Mouse (Mus musculus) stomach, embryonic 14.5 days (tissue): Measurements from ENCODE around the gene Vgf. TPM values are rescaled to one million over a fixed set of nuclear protein-coding genes. Genes with fewer than 3 reads are reported as not detected.

Experiments
- ATAC-seq: fragments of 200-750 bp; cut with Nextera tagmentation; 2 replicates; pipeline ENCODE4 v1.8.0; 2017; ENCODE audit warnings: low read depth, moderate TSS enrichment; ENCODE audit not compliant: insufficient number of reproducible peaks, insufficient read depth, low FRiP score
- H3K27ac ChIP-seq: fragments of 300-500 bp; sonication (generic); 2 replicates; pipeline ENCODE4 v1.5.1; 2014; ENCODE audit warnings: mild to moderate bottlenecking, low read length, moderate library complexity, mixed read lengths
- H3K27me3 ChIP-seq: fragments of 300-500 bp; sonication (generic); 2 replicates; pipeline ENCODE4 v1.6.1; 2014; ENCODE audit warnings: low read length, control low read depth, mixed read lengths; ENCODE audit not compliant: control insufficient read depth, insufficient read depth
- H3K36me3 ChIP-seq: fragments of 300-500 bp; sonication (generic); 2 replicates; pipeline ENCODE4 v1.6.1; 2014; ENCODE audit warnings: mild to moderate bottlenecking, control low read depth, low read length, moderate library complexity, mixed read lengths; ENCODE audit not compliant: control insufficient read depth, insufficient read depth
- H3K4me1 ChIP-seq: fragments of 300-500 bp; sonication (generic); 2 replicates; pipeline ENCODE4 v1.6.1; 2014; ENCODE audit warnings: low read length, control low read depth, mixed read lengths; ENCODE audit not compliant: control insufficient read depth, insufficient read depth
- H3K4me2 ChIP-seq: fragments of 300-500 bp; sonication (generic); replicated peaks from 2 replicates; pipeline ENCODE4 v1.6.1; 2014; ENCODE audit warnings: low read depth, low read length, control low read depth
- H3K4me3 ChIP-seq: fragments of 300-500 bp; sonication (generic); 2 replicates; pipeline ENCODE4 v1.5.1; 2014; ENCODE audit warnings: low read depth, low read length, control low read depth
- H3K9ac ChIP-seq: fragments of 300-500 bp; sonication (generic); replicated peaks from 2 replicates; pipeline ENCODE4 v1.6.1; 2014; ENCODE audit warnings: low read depth, mild to moderate bottlenecking, control low read depth, low read length, moderate library complexity, mixed read lengths
- H3K9me3 ChIP-seq: fragments of 300-500 bp; sonication (generic); 2 replicates; pipeline ENCODE4 v1.6.1; 2016; ENCODE audit warnings: low read depth, low read length, control low read depth; ENCODE audit not compliant: control insufficient read depth
- WGBS: fragments of 180-500 bp; shearing (Covaris S2); extraction: QIAGEN DNeasy Blood & Tissue Kit; methylation state at CpG from one replicate; pipeline ENCODE4 v1.1.7; 2014; 5-methylcytosine and 5-hydroxymethylcytosine counted together
- polyA plus RNA-seq: library from polyadenylated mRNA; unstranded; fragments of >200 nt; fragmentation: Nextera tagmentation; extraction: Ambion mirVana; gene quantifications from 2 replicates; pipeline ENCODE4 v1.2.1, GENCODE M21; 2014

Vgf gene
- polyA plus RNA-seq, 1 experiment from 2014 or later, result 0.65 TPM

GRCm38 (mm10) chr5:137070881-137071605 is 44.9 kb downstream of the Vgf start:
- Histone ChIP-seq H3K4me3 (no peak overlapping the region), H3K27me3 (no peaks in the 10 kb centered on the region), H3K27ac (no peak overlapping the region)

DNA sequence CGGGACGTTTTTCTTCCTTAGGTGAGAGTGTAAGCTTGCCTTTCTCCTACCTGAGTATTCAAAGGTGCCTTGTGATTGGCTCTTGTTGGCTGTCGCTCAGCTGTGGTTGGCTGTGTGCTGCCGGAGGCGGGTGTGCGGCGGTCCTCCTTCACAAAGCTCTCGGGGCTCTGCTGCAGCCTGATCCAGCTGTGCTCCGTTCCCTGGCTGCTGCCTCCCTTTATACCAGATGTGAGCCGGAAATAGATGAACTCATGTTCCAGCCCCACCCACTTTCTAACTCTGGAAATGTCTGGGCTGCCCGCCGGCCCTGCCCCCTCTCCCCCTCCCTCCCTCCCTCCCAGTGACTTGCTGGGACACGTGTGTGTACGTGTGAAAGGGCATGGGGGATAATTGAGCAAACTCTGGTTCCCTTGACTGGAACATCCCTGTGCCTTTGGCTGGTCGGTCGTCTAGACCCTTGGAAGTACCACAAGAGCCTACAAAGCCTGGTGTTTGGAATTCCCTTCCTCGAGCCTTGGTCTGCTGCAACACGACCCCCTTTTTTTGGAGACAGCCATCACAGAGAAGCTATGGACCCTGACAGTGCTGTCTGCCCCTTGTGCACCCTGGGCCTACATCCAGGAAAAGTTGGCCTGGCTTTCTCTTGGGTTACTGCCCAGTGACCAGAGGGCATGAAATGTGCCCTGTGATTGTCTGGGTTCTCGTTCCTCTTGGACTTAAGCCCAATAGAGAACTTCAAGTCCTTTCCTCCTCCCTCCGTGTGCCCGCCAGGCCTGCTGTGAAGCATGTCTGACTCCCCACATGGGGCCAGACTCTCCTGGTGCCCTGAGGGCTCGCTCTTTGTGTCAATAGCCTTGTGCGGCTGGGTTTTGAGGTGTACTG is 46.1 kb downstream of the Vgf start, which contains the start of gene Serpine1:
Gene Serpine1 (minus strand): TSS at position 190 of the 882 bp plus-strand sequence.
- 19% methylated on average over 23 of the region's 23 CpGs for WGBS
- no peaks in the 10 kb centered on the region for H3K27me3 ChIP-seq
- no peaks in the 10 kb centered on the region for H3K36me3 ChIP-seq
- H3K4me2 ChIP-seq, result peak within 1 kb of the TSS; percentile 41
- no peaks in the 10 kb centered on the region for H3K9me3 ChIP-seq
- H3K9ac ChIP-seq, result no peak within 1 kb of the TSS
- ATAC-seq, result peak; percentile 93
- peak within 1 kb of the TSS; percentile 68; the same call in 1 of the 2 replicates for H3K27ac ChIP-seq
- peak within 1 kb of the TSS; percentile 19; the same call in 1 of the 2 replicates for H3K4me3 ChIP-seq
- H3K4me1 ChIP-seq, result peaks cover 11% of the 10 kb centered on the region

More at GRCm38 (mm10) chr5:137070881-137071605, 44.9 kb downstream of the Vgf start:
- peaks cover 11% of the 10 kb centered on the region for H3K4me1 ChIP-seq
- ATAC-seq, result no peak
- no peaks in the 10 kb centered on the region for H3K9me3 ChIP-seq
- H3K9ac ChIP-seq, result no peak overlapping the region
- H3K36me3 ChIP-seq, result no peaks in the 10 kb centered on the region
- H3K4me2 ChIP-seq, result no peak overlapping the region
- 87% methylated on average over 19 of the region's 19 CpGs for WGBS

DNA sequence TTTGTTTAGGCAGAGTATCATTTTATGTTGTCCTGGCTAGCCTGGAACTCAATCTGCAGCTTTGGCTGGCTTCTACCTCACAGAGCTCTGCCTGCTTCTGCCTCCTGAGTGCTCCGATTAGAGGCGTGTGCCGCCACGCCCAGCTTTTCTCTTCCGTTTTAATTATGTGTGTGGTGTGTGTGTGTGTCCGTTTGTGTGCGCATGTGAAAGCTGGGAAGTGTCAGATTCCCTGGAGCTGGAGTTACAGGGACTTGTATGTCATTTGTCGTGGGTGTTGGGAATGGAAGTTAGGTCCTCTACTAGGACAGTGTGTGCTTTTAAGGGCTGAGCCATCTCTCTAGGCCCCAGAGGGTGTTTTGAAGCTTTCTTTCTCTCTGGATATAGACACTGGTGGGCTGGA is 46.9 kb downstream of the Vgf start:
- ATAC-seq, result no peak
- H3K4me3 ChIP-seq, result no peak overlapping the region
- no peaks in the 10 kb centered on the region for H3K27me3 ChIP-seq
- no peaks in the 10 kb centered on the region for H3K9me3 ChIP-seq
- no peak overlapping the region for H3K9ac ChIP-seq
- WGBS, result 91% methylated on average over 8 of the region's 8 CpGs
- H3K27ac ChIP-seq, result no peak overlapping the region
- no peaks in the 10 kb centered on the region for H3K36me3 ChIP-seq
- H3K4me2 ChIP-seq, result no peak overlapping the region
- peaks cover 11% of the 10 kb centered on the region for H3K4me1 ChIP-seq

DNA sequence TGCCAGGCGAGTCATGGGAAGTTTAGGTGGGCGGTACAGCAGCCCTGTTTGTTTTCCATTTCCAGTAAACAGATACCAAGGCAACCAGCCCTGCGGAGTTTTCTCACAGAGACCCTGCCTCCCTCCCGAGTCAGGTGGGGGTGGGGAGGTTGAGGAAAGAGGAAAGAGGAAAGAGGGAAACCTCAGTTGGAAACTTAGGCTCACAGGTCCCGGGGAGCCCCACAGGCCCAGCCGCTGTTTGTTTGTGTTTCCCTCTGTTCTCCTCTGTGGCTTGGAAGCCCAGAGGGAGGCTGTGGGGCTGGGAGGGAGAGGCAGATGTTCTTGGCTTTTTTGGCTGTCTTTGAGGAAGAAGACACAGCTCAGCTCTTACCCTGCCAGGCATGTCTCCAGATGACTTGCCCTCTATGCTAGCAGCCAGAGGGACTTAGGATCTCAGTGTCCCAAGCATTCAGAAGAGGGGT is 48.0 kb downstream of the Vgf start:
- Histone ChIP-seq H3K4me1 (peaks cover 14% of the 10 kb centered on the region), H3K9ac (no peak overlapping the region), H3K27me3 (no peaks in the 10 kb centered on the region), H3K36me3 (no peaks in the 10 kb centered on the region), H3K27ac (no peak overlapping the region), H3K4me2 (no peak overlapping the region), H3K4me3 (no peak overlapping the region), H3K9me3 (no peaks in the 10 kb centered on the region)
- no peak for ATAC-seq
- 24% methylated on average over 6 of the region's 6 CpGs for WGBS

GRCm38 (mm10) chr5:137075726-137076125 is 49.5 kb downstream of the Vgf start:
- Histone ChIP-seq H3K4me1 (peaks cover 14% of the 10 kb centered on the region), H3K9ac (no peak overlapping the region), H3K4me3 (no peak overlapping the region), H3K9me3 (no peaks in the 10 kb centered on the region), H3K4me2 (no peak overlapping the region), H3K27ac (no peak overlapping the region), H3K36me3 (no peaks in the 10 kb centered on the region), H3K27me3 (no peaks in the 10 kb centered on the region)
- ATAC-seq, result no peak
- WGBS, result 54% methylated on average over 6 of the region's 6 CpGs

DNA sequence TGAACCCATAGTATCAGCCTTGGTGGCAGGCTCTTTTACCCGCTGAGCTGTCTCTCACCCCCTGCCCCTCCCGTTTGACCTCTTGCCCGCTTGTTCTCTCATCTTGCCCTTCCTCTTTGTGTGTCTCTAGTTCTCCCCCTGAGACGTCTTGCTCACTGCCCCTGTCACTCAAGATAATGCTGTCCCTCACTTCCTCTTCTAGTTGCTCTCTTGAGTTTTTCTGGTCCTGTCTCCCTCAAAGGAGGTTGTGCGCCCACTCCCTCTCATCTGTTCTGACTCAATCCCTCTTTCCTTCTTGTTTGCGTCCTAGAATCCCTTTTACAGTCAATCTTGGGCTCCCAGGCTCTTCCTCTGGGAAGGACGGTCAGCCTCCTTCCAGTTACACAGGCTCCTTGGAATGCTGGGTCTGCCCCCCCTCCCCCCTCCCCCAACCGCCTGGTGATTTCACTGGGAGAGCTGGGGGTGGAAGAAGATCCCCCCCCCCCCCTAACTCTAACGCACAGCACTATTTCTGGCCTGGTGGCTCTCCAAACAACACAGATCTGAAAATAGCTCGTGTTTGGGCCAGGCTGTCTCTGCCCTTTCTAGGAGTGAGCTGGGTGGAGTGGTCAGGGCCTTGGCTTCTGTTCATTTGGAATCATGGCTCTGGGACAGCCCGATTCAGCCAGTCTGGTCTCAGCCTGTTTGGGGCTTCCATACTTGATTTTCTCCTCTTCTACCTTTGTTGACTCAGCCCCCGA is 50.2 kb downstream of the Vgf start:
- no peaks in the 10 kb centered on the region for H3K36me3 ChIP-seq
- no peaks in the 10 kb centered on the region for H3K27me3 ChIP-seq
- whole genome bisulfite sequencing, result 33% methylated on average over 12 of the region's 12 CpGs
- H3K4me2 ChIP-seq, result no peak overlapping the region
- H3K9me3 ChIP-seq, result no peaks in the 10 kb centered on the region
- H3K9ac ChIP-seq, result no peak overlapping the region
- H3K27ac ChIP-seq, result no peak overlapping the region
- peaks cover 14% of the 10 kb centered on the region for H3K4me1 ChIP-seq
- no peak overlapping the region for H3K4me3 ChIP-seq
- no peak for ATAC-seq

- Histone ChIP-seq H3K4me1 (peaks cover 11% of the 10 kb centered on the region), H3K9ac (no peak overlapping the region), H3K4me2 (no peak overlapping the region), H3K9me3 (no peaks in the 10 kb centered on the region), H3K4me3 (no peak overlapping the region), H3K27me3 (no peaks in the 10 kb centered on the region), H3K36me3 (no peaks in the 10 kb centered on the region), H3K27ac (no peak overlapping the region)
- ATAC-seq, result no peak
- 81% methylated on average over 7 of the region's 7 CpGs for WGBS
Observed at GRCm38 (mm10) chr5:137077187-137077586, 51.0 kb downstream of the Vgf start.

DNA sequence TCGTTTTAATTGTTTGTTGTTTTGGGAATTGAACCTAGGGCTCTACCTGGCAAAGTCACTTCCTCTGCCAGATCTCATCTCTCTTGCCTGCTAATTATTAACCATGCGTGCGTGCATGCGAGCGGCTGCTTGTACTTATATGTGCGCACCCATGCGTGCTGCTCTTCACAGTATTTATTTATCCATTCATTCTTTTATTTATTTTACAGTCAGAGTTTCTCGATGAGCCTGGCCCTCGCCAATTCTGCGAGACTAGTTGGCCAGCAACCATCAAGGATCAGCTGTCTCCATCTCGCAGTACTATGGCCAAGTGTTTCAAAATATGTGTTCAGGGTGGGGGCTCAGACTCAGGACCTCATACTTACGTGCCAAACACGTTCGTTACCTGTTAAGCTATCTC is 51.8 kb downstream of the Vgf start:
- no peaks in the 10 kb centered on the region for H3K36me3 ChIP-seq
- WGBS, result 61% methylated on average over 14 of the region's 14 CpGs
- no peak overlapping the region for H3K4me2 ChIP-seq
- peaks cover 7% of the 10 kb centered on the region; the same call in 1 of the 2 replicates for H3K4me1 ChIP-seq
- no peak overlapping the region for H3K27ac ChIP-seq
- no peak for ATAC-seq
- H3K9me3 ChIP-seq, result no peaks in the 10 kb centered on the region
- no peak overlapping the region for H3K4me3 ChIP-seq
- H3K9ac ChIP-seq, result no peak overlapping the region
- no peaks in the 10 kb centered on the region for H3K27me3 ChIP-seq
